Mouse (Mus musculus) erythroblast, embryonic 14.5 days (primary cell): ENCODE results near the gene Akap4.

Experiments
- GATA1 ChIP-seq: IDR thresholded peaks from 2 replicates; pipeline ENCODE4 v1.6.1; 2012; ENCODE audit warnings: low read length, inconsistent platforms, mixed read lengths
- TAL1 ChIP-seq: IDR thresholded peaks from 3 replicates; pipeline ENCODE4 v1.6.1; 2012; ENCODE audit warnings: low read length, inconsistent platforms, mixed read lengths

- TF ChIP-seq TAL1: no peak
- no peak for TF ChIP-seq GATA1
Observed at GRCm38 (mm10) chrX:7057056-7057455, 10.3 kb upstream of the Akap4 start.
